Mouse (Mus musculus) testis, adult 2 months (tissue): Measurements from ENCODE around the gene H3f3a. TPM values are rescaled to one million over a fixed set of nuclear protein-coding genes. Genes with fewer than 3 reads are reported as not detected.
A peak's percentile ranks its signal among the peaks of the same experiment; 100 is the strongest.

Source experiments
- H3K27ac ChIP-seq: fragments of 200-500 bp; 2 replicates; pipeline ENCODE4 v1.5.1; 2012; ENCODE audit warnings: low read depth, low read length; ENCODE audit not compliant: control insufficient read depth, insufficient read depth
- H3K27me3 ChIP-seq: fragments of 200-500 bp; 2 replicates; pipeline ENCODE4 v1.6.1; 2012; ENCODE audit warnings: mild to moderate bottlenecking, low read length, moderate library complexity; ENCODE audit not compliant: control insufficient read depth, insufficient read depth
- H3K36me3 ChIP-seq: fragments of 200-500 bp; 2 replicates; pipeline ENCODE4 v1.6.1; 2012; ENCODE audit warnings: mild to moderate bottlenecking, low read length; ENCODE audit not compliant: control insufficient read depth, insufficient read depth
- H3K4me1 ChIP-seq: fragments of 200-500 bp; 2 replicates; pipeline ENCODE4 v1.6.1; 2012; ENCODE audit warnings: low read length; ENCODE audit not compliant: control insufficient read depth, insufficient read depth
- H3K4me3 ChIP-seq: fragments of 200-500 bp; 2 replicates; pipeline ENCODE4 v1.5.1; 2012; ENCODE audit warnings: low read depth, mild to moderate bottlenecking, low read length, moderate library complexity, mixed read lengths; ENCODE audit not compliant: control insufficient read depth
- CTCF ChIP-seq: fragments of 200-500 bp; IDR thresholded peaks from 2 replicates; pipeline ENCODE4 v1.5.1; 2012; ENCODE audit warnings: low read depth, mild to moderate bottlenecking, inconsistent platforms, low read length, moderate library complexity; ENCODE audit not compliant: control insufficient read depth, insufficient read depth, insufficient replicate concordance
- POLR2A ChIP-seq: fragments of 200-500 bp; IDR thresholded peaks from 2 replicates; pipeline ENCODE4 v1.6.1; 2012; ENCODE audit warnings: low read depth, mild to moderate bottlenecking, inconsistent platforms, low read length, moderate library complexity; ENCODE audit not compliant: control insufficient read depth
- polyA plus RNA-seq: library from polyadenylated mRNA; depleted of rRNA; stranded (reverse); fragments of >200 nt; gene quantifications from 2 replicates; pipeline ENCODE4 v1.2.3, GENCODE M21; 2012

Gene H3f3a
- polyA plus RNA-seq, 1 experiment = 538 TPM

GRCm38 (mm10) chr1:180778941-180779340 lies 34.8 kb downstream of the H3f3a start:
- peaks cover 20% of the 10 kb centered on the region for H3K4me1 ChIP-seq
- no peaks in the 10 kb centered on the region for H3K36me3 ChIP-seq
- no peak overlapping the region for H3K4me3 ChIP-seq
- no peak overlapping the region for H3K27ac ChIP-seq
- TF ChIP-seq CTCF = no peak
- H3K27me3 ChIP-seq = no peaks in the 10 kb centered on the region

- Histone ChIP-seq H3K4me1 (peaks cover 20% of the 10 kb centered on the region), H3K27ac (no peak overlapping the region), H3K27me3 (no peaks in the 10 kb centered on the region), H3K4me3 (peak overlapping the region; percentile 72), H3K36me3 (no peaks in the 10 kb centered on the region)
- no peak for TF ChIP-seq POLR2A
- no peak for TF ChIP-seq CTCF
These were observed 35.4 kb downstream of the H3f3a start for GRCm38 (mm10) chr1:180778403-180778754.

GRCm38 (mm10) chr1:180777660-180778402 lies 35.9 kb downstream of the H3f3a start:
- peak overlapping the region; percentile 72 for H3K4me3 ChIP-seq
- no peaks in the 10 kb centered on the region for H3K27me3 ChIP-seq
- peak; percentile 19; the same call in 1 of the 2 replicates for TF ChIP-seq CTCF
- TF ChIP-seq POLR2A = peak; percentile 42; the same call in 1 of the 2 replicates
- peaks cover 20% of the 10 kb centered on the region for H3K4me1 ChIP-seq
- no peaks in the 10 kb centered on the region for H3K36me3 ChIP-seq
- H3K27ac ChIP-seq = peak overlapping the region; percentile 60; the same call in 1 of the 2 replicates

DNA sequence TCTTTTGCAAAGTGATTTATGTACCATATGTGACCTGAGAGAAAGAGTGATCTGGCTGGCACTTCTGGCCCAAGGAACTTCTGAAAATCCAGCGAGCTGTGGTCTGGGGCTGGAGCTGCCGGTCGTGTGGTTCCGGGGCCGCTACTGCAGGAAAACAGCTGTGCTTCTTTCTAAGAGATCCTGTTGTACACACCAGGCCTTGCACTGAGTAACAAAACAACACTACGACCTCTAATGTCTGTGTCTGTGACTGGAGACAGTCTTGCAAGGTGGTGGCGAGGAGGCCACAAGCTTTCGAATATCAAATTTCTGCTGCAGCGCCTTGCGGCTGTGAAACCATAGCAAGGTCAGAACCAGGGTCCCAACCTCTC lies 36.5 kb downstream of the H3f3a start:
- peak overlapping the region; percentile 60; the same call in 1 of the 2 replicates for H3K27ac ChIP-seq
- TF ChIP-seq CTCF = no peak
- TF ChIP-seq POLR2A = no peak
- H3K27me3 ChIP-seq = no peaks in the 10 kb centered on the region
- no peaks in the 10 kb centered on the region for H3K36me3 ChIP-seq
- peak overlapping the region; percentile 72 for H3K4me3 ChIP-seq
- H3K4me1 ChIP-seq = peaks cover 20% of the 10 kb centered on the region

DNA sequence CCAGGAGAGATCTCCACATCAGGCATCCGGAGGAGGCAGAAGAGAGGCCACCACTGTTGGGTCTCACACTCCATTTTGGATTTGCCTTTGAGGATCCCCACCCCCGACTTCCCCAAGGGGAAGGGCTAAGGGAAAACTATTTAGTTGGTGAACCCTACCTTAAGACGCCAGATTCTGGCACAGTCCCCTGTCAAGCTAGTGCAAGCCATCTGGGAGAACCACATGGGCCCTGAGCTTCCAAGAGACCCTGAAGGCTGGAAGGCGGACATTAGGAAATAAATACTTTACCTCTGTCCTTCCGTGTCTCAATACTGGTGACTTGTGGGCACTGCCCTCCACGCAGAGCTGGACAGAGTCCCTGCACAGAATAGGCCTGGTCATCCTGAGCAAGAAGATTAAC lies 37.2 kb downstream of the H3f3a start:
- no peak overlapping the region for H3K27ac ChIP-seq

DNA sequence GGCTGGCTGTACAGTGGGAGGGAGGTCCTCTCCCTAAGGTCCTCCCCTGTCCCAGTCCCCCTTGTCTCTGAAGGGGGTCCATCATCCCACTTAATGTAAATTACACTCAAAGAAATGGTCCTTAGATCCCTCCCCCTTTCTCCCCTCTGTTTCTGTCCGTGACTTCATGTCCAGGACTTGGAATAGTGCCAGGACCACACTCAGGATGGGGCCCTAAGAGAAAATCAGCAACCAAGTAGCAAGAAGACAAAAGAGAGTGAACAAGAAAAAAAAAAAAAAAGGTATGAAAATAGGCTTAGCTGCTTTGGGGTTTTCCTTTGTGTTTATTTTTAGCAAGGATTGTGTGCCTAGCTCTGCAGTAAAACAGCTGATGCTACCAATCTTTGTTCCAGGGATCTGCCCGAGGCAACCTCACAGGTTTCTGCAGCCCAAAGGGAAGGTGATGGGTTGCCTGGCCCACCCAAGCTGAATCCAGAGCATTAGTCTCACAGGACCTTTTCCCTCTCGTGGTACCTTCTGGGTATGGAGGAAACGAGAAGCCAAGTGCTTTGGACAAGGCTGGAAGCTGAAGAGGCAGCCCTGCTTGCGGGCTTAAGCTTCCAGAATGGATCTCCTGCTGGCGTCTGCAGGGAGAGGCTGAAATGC lies 37.8 kb downstream of the H3f3a start:
- Histone ChIP-seq H3K36me3 (no peaks in the 10 kb centered on the region), H3K27ac (no peak overlapping the region), H3K4me3 (no peak overlapping the region), H3K27me3 (no peaks in the 10 kb centered on the region), H3K4me1 (peaks cover 20% of the 10 kb centered on the region)
- TF ChIP-seq POLR2A (no peak), CTCF (no peak)

More for the DNA sequence above, 37.2 kb downstream of the H3f3a start:
- TF ChIP-seq POLR2A (no peak), CTCF (no peak)
- no peaks in the 10 kb centered on the region for H3K27me3 ChIP-seq
- peaks cover 20% of the 10 kb centered on the region for H3K4me1 ChIP-seq
- H3K4me3 ChIP-seq = no peak overlapping the region
- no peaks in the 10 kb centered on the region for H3K36me3 ChIP-seq

DNA sequence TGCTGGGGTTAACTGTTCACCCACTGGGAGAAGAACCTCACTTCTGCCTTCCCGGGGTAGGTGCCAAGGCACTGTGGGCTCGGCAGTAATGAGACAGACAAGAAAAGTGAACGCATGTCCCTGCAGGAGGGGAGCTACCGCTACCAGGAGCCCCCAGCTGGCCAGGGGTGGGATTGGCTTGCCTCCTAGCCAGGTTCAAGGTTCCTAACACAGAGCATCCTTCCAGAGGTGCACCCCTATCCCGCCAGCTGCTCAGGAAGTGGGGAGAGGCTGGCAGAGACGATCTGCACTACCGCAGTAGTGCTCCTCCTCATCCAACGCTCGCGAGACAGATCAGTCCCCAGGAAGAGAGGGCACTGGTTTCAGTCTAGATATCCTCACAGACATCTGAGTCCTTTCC lies 38.4 kb downstream of the H3f3a start:
- H3K4me3 ChIP-seq = no peak overlapping the region
- no peak overlapping the region for H3K27ac ChIP-seq
- no peaks in the 10 kb centered on the region for H3K27me3 ChIP-seq
- TF ChIP-seq POLR2A = no peak
- no peak for TF ChIP-seq CTCF
- no peaks in the 10 kb centered on the region for H3K36me3 ChIP-seq
- peaks cover 20% of the 10 kb centered on the region for H3K4me1 ChIP-seq
